Mouse (Mus musculus): Measurements from ENCODE around the gene Olfr802.

Gene Olfr802

GRCm38 (mm10) chr10:129688069-129688468 is at the start of gene Olfr802:
Gene Olfr802, minus strand, starts transcription at chr10:129688169.
- DNase-seq (ENCODE audit: low spot score in 2 of 2): no peak

GRCm38 (mm10) chr10:129729275-129729674 is 41.3 kb upstream of the Olfr802 start, which contains the start of gene Olfr805:
Gene Olfr805, minus strand, starts transcription at chr10:129729375.
- no peak for DNase-seq (ENCODE audit: low spot score in 2 of 2)

GRCm38 (mm10) chr10:129702910-129703309 is 14.9 kb upstream of the Olfr802 start, which contains the start of gene Olfr804:
Gene Olfr804, plus strand, starts transcription at chr10:129703210.
- DNase-seq (ENCODE audit: low spot score in 2 of 2): no peak

- DNase-seq (ENCODE audit: low spot score in 2 of 2): no peak
Measured at GRCm38 (mm10) chr10:129694186-129694585, 6.2 kb upstream of the Olfr802 start, which contains the start of gene Olfr803. Gene Olfr803, minus strand, starts transcription at chr10:129694286.

GRCm38 (mm10) chr10:129673765-129674164 is 14.2 kb downstream of the Olfr802 start, which contains the start of gene Olfr801:
Gene Olfr801, minus strand, starts transcription at chr10:129673865.
- DNase-seq (ENCODE audit: low spot score in 2 of 2): no peak

DNA sequence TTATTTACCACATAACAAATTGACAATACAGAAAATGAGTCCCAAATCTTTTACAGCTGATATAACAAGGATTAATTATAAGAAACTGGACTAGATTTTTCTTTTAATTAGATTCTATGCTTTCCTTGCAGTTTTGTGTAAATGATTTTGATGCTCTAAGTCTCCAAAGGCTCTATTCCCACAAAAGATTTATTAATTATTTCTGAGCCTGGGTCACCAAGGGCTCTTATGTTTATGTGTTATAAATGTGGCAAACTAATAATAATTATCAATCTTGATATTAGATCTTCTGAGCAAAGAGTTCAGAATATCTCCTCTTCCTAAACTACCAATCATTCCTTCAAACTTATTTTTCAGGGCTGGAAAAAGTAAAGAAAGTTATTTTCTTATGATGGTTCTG is 30.6 kb downstream of the Olfr802 start, which contains the start of gene Olfr800:
Gene Olfr800, plus strand, starts transcription at position 301 of the 400 bp plus-strand sequence.
- no peak for DNase-seq (ENCODE audit: low spot score in 2 of 2)

- no peak for DNase-seq (ENCODE audit: low spot score in 2 of 2)
Measured at GRCm38 (mm10) chr10:129651763-129652162, 36.2 kb downstream of the Olfr802 start.

DNA sequence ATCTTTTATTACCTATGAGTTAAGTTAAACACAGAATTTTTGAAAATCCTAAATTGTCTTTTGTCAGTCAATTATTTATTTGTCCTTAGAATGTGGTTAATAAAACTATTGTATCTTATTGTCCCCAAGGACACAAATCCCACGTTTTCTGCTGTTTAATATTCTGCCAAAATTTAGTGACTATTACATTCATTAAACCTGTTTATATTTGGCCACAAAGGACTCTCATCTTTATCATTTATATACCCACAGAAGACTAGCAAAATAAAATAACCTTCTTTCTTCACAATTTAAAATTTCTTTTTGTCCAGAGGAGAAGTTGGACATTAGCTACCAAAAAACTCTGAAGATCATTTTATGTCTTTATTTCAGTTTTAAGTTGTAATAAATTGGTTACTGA is 50.8 kb downstream of the Olfr802 start, which contains the start of gene Olfr799:
Gene Olfr799, plus strand, starts transcription at position 301 of the 400 bp plus-strand sequence.
- DNase-seq (ENCODE audit: low spot score in 2 of 2): no peak

- no peak for DNase-seq (ENCODE audit: low spot score in 2 of 2)
Measured at GRCm38 (mm10) chr10:129627834-129628233, 60.1 kb downstream of the Olfr802 start, which contains the start of gene Olfr798. Gene Olfr798, minus strand, starts transcription at chr10:129627934.
